ENCODE assay signal across 11 mouse cellular contexts in the genomic region with DNA sequence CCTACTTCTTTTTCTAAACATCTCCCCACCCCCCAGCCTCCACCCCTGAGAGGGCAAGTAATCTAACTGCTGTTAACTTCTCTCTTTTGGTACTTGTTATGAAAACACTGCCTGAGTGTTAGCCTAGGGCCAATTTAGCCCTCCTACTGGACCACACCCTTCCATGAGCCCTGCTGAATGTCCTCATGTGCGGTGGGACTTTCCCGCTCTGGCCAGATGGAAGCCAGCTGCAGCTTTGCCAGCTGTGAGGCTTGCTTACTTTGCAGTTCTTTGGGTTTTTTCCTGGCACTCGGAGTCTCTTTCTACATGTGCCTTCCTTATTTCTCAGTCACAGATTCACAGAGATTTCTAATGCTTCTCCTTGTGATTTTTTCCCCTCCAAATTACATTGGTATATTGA. TPM values are rescaled to one million over a fixed set of nuclear protein-coding genes. Genes with fewer than 3 reads are reported as not detected.
DNase-seq lines count a peak whose midpoint lies in the region; ATAC-seq lines count a peak whose summit lies in the region.
"Had no signal": no experiment of that assay in that cellular context is flagged by ENCODE, and none has a peak within 500 bp of the region (broad histone marks: within the 10 kb centered on the region; RNA-seq: fewer than 3 reads in every experiment).

No protein-coding gene starts in this region.

- DNase-seq in embryo, embryonic 10.5 days (ENCODE audit: low spot score): peak; percentile 30
- no peak for DNase-seq in embryo, embryonic 10 days (ENCODE audit: low spot score)
- DNase-seq in testis, postnatal 14 days (ENCODE audit: low spot score): peak; percentile 31
- no peak for DNase-seq in testis, postnatal 10 days (ENCODE audit: low spot score)
- DNase-seq in heart, postnatal 36 days: peak; percentile 40 to 43
- DNase-seq in adrenal gland, postnatal 14 days: no peak
- no peak for DNase-seq in hindbrain, embryonic 14.5 days (ENCODE audit: low spot score)
- DNase-seq in liver, embryonic 11.5 days (ENCODE audit: low spot score): no peak
- DNase-seq: cerebellum, postnatal 36 days; layer of hippocampus, postnatal 36 days had no signal

- no peak overlapping the region for H3K27ac ChIP-seq in hindbrain, embryonic 14.5 days
- no peak overlapping the region for H3K27ac ChIP-seq in liver, embryonic 11.5 days (ENCODE audit: low read depth, low read length)
- H3K27ac ChIP-seq: macrophage had no signal

- H3K9ac ChIP-seq in hindbrain, embryonic 14.5 days: no peak overlapping the region
- no peak overlapping the region for H3K9ac ChIP-seq in liver, embryonic 11.5 days (ENCODE audit: low read depth, low read length)

- intact Hi-C loops in heart, postnatal 36 days (cut with DNase I): no loop called here

- H3K4me2 ChIP-seq in hindbrain, embryonic 14.5 days (replicated peaks): no peak overlapping the region
- H3K4me2 ChIP-seq in liver, embryonic 11.5 days: no peak overlapping the region

- H3K4me3 ChIP-seq in hindbrain, embryonic 14.5 days (replicated peaks; ENCODE audit: low read length): no peak overlapping the region
- H3K4me3 ChIP-seq in liver, embryonic 11.5 days (ENCODE audit: low read depth, low read length): no peak overlapping the region

- 71% methylated on average over 3 of the region's 3 CpGs for whole genome bisulfite sequencing in hindbrain, embryonic 14.5 days
- 59% methylated on average over 3 of the region's 3 CpGs for WGBS in liver, embryonic 11.5 days

- H3K36me3 ChIP-seq in hindbrain, embryonic 14.5 days (replicated peaks; ENCODE audit: control insufficient read depth, insufficient read depth): no peaks in the 10 kb centered on the region
- H3K36me3 ChIP-seq in liver, embryonic 11.5 days (ENCODE audit: control insufficient read depth, insufficient read depth, low read length): no peaks in the 10 kb centered on the region

- no peaks in the 10 kb centered on the region for H3K9me3 ChIP-seq in hindbrain, embryonic 14.5 days (ENCODE audit: control insufficient read depth, low read length)
- H3K9me3 ChIP-seq in liver, embryonic 11.5 days (ENCODE audit: control insufficient read depth, low read length): no peaks in the 10 kb centered on the region

- no peak for ATAC-seq in hindbrain, embryonic 14.5 days (ENCODE audit: low FRiP score)
- no peak for ATAC-seq in liver, embryonic 11.5 days (replicated peaks; ENCODE audit: low FRiP score)

- no peaks in the 10 kb centered on the region for H3K4me1 ChIP-seq in hindbrain, embryonic 14.5 days (replicated peaks; ENCODE audit: control insufficient read depth, insufficient read depth, low read length)
- H3K4me1 ChIP-seq in liver, embryonic 11.5 days (replicated peaks; ENCODE audit: control insufficient read depth, insufficient read depth, low read length): no peaks in the 10 kb centered on the region

- no peaks in the 10 kb centered on the region for H3K27me3 ChIP-seq in hindbrain, embryonic 14.5 days (ENCODE audit: control insufficient read depth, insufficient read depth, low read length)
- no peaks in the 10 kb centered on the region for H3K27me3 ChIP-seq in liver, embryonic 11.5 days (replicated peaks; ENCODE audit: control insufficient read depth, insufficient read depth, low read length)

RNA-seq across cellular contexts. Expression of gene Prss23, which starts 45.3 kb away (rescaled TPM):
- total RNA-seq in heart, postnatal 36 days (2021): 10 to 100 TPM; 26.8 to 27.2 TPM
- total RNA-seq in adrenal gland, postnatal 14 days (2021): 20.0 and 20.5 TPM in 2 replicates
- polyA plus RNA-seq in hindbrain, embryonic 14.5 days (2014; fragmentation: Nextera tagmentation; extraction: Ambion mirVana): 16.0 and 19.0 TPM in 2 replicates
- polyA plus RNA-seq in liver, embryonic 11.5 days (2014; fragmentation: Nextera tagmentation; extraction: Ambion mirVana): 8.2 and 9.0 TPM in 2 replicates
- polyA plus RNA-seq: macrophage had no signal

Comparison
In these comparisons a context has a peak if more than half of its experiments do, and no peak if none do; other contexts are left out.
1. DNase-seq: peak in embryo, embryonic 10.5 days (single experiment), testis, postnatal 14 days (single experiment) and heart, postnatal 36 days (2 of 2); none in embryo, embryonic 10 days (single experiment), testis, postnatal 10 days (single experiment), adrenal gland, postnatal 14 days (single experiment), hindbrain, embryonic 14.5 days (single experiment) and liver, embryonic 11.5 days (single experiment).